Comparison of ENCODE assay signal across 15 mouse cellular contexts in genomic region chr14:54594055-54594454, GRCm38 (mm10). TPM values are rescaled to one million over a fixed set of nuclear protein-coding genes. Genes with fewer than 3 reads are reported as not detected.
DNase-seq lines count a peak whose midpoint lies in the region; TF ChIP-seq lines count a peak whose summit lies in the region.
"Had no signal": no experiment of that assay in that cellular context is flagged by ENCODE, and none has a peak within 500 bp of the region (broad histone marks: within the 10 kb centered on the region; RNA-seq: fewer than 3 reads in every experiment).

No protein-coding gene starts in this region.

- no peak overlapping the region for H3K9ac ChIP-seq in CH12.LX (ENCODE audit: insufficient read depth, low read depth)

- intact Hi-C loops in gastrocnemius, adult 2 months (cut with DNase I), result no loop called here
- intact Hi-C loops in left cerebral cortex, adult 2 months (cut with DNase I), result no loop called here
- intact Hi-C loops in left cerebral cortex, postnatal 36 days (cut with DNase I), result no loop called here
- intact Hi-C loops in left cerebral cortex, postnatal 14 days (cut with DNase I), result no loop called here

- TF ChIP-seq EP300 in CH12.LX (IDR thresholded peaks at IDR 0.05; ENCODE audit: low read length), result no peak

- peaks cover 6% of the 10 kb centered on the region for H3K9me3 ChIP-seq in CH12.LX (replicated peaks; ENCODE audit: low read length)

- H3K27ac ChIP-seq in gastrocnemius, adult 2 months, result no peak overlapping the region
- H3K27ac ChIP-seq in left cerebral cortex, adult 2 months, result peak overlapping the region; percentile 88
- H3K27ac ChIP-seq in CH12.LX (ENCODE audit: insufficient read depth, low read depth), result no peak overlapping the region
- H3K27ac ChIP-seq: embryonic facial prominence, embryonic 10.5 days had no signal

- peak; percentile 30 for TF ChIP-seq CTCF in gastrocnemius, adult 2 months (IDR thresholded peaks at IDR 0.05)
- peak; percentile 33 for TF ChIP-seq CTCF in left cerebral cortex, adult 2 months (IDR thresholded peaks at IDR 0.05)
- TF ChIP-seq CTCF in CH12.LX (conservative IDR thresholded peaks at IDR 0.05 in 1 of 2, IDR thresholded peaks at IDR 0.05 in 1 of 2; ENCODE audit: low read depth in 2 of 2, low read length in 2 of 2), result peak; percentile 22 to 32; a peak in 2 of 4 replicates

- no peak for TF ChIP-seq RAD21 in CH12.LX (IDR thresholded peaks at IDR 0.05; ENCODE audit: low read depth, low read length)

- peaks cover 0 to 14% of the 10 kb centered on the region in 2 experiments for H3K36me3 ChIP-seq in CH12.LX (replicated peaks in 1 of 2; ENCODE audit: control insufficient read depth in 1 of 2, insufficient read depth in 1 of 2, low read length in 1 of 2)

- in situ Hi-C loops in CH12.LX (cut with MboI; ENCODE audit: low pct_ligation_motif_present, low pct_unique_long_range_greater_than_20kb, low sequenced_read_pairs), result loop anchor here (5.0 kb wide), 1 partner anchor 43 kb away; no protein-coding TSS in a partner anchor

- H3K27me3 ChIP-seq in CH12.LX (replicated peaks), result no peaks in the 10 kb centered on the region

- no peak overlapping the region for H3K4me3 ChIP-seq in gastrocnemius, adult 2 months
- no peak overlapping the region for H3K4me3 ChIP-seq in left cerebral cortex, adult 2 months
- no peak overlapping the region for H3K4me3 ChIP-seq in CH12.LX (replicated peaks in 1 of 3; ENCODE audit: low read depth in 2 of 3, low read length in 2 of 3, poor library complexity in 1 of 3)
- H3K4me3 ChIP-seq: embryonic facial prominence, embryonic 10.5 days had no signal

- H3K79me2 ChIP-seq in CH12.LX (replicated peaks; ENCODE audit: control insufficient read depth, extremely low read depth, insufficient read depth, poor library complexity, severe bottlenecking), result no peaks in the 10 kb centered on the region

- H3K4me2 ChIP-seq in CH12.LX (ENCODE audit: insufficient read depth, low read depth, poor library complexity, severe bottlenecking), result no peak overlapping the region

- dilution Hi-C loops in CH12.LX (cut with MboI; ENCODE audit: extremely low pct_ligation_motif_present, extremely low pct_unique_long_range_greater_than_20kb, low sequenced_read_pairs), result no loop called here

- no peaks in the 10 kb centered on the region for H3K4me1 ChIP-seq in CH12.LX (ENCODE audit: control insufficient read depth in 1 of 2, insufficient read depth in 2 of 2)

- TF ChIP-seq POLR2A in CH12.LX (IDR thresholded peaks at IDR 0.05; ENCODE audit: low read depth, low read length), result no peak

- no peak for DNase-seq in gastrocnemius, adult 2 months
- no peak for DNase-seq in gastrocnemius, postnatal 10 days
- DNase-seq in left cerebral cortex, adult 2 months (ENCODE audit: extremely low spot score in 1 of 2, low spot score in 2 of 2), result no peak
- no peak for DNase-seq in left cerebral cortex, postnatal 36 days (ENCODE audit: low spot score in 2 of 2)
- no peak for DNase-seq in CH12.LX (ENCODE audit: extremely low read depth)
- peak; percentile 42 for DNase-seq in brain, adult 2 months (ENCODE audit: low read depth, low spot score)
- no peak for DNase-seq in urinary bladder, postnatal 14 days (ENCODE audit: low spot score)
- no peak for DNase-seq in left cerebral cortex, postnatal 14 days (ENCODE audit: low spot score in 2 of 2)
- DNase-seq: adrenal gland, postnatal 25 days; cerebellum, adult 18-20 months; kidney, postnatal 36 days; thymus, postnatal 25 days had no signal

TF ChIP-seq in CH12.LX, 34 proteins besides CTCF, POLR2A, EP300 and RAD21:
- no peak for TF ChIP-seq KAT2A (IDR thresholded peaks at IDR 0.05; ENCODE audit: insufficient replicate concordance, low read length)
- no peak for TF ChIP-seq ELF1 (IDR thresholded peaks at IDR 0.05; ENCODE audit: low read depth, low read length)
- TF ChIP-seq USF1 (IDR thresholded peaks at IDR 0.05; ENCODE audit: low read depth, low read length), result no peak
- no peak for TF ChIP-seq ZMIZ1 (IDR thresholded peaks at IDR 0.05; ENCODE audit: low read depth, low read length)
- TF ChIP-seq BHLHE40 (IDR thresholded peaks at IDR 0.05; ENCODE audit: low read depth, low read length), result no peak
- no peak for TF ChIP-seq IRF4 (IDR thresholded peaks at IDR 0.05; ENCODE audit: low read depth, low read length)
- TF ChIP-seq TBP (conservative IDR thresholded peaks at IDR 0.05; ENCODE audit: low read depth, low read length), result no peak
- no peak for TF ChIP-seq ZNF384 (IDR thresholded peaks at IDR 0.05; ENCODE audit: low read depth, low read length)
- TF ChIP-seq POLR2AphosphoS2 (IDR thresholded peaks at IDR 0.05; ENCODE audit: low read depth, low read length), result no peak
- no peak for TF ChIP-seq ZKSCAN1 (IDR thresholded peaks at IDR 0.05; ENCODE audit: borderline replicate concordance, low read depth, low read length)
- TF ChIP-seq HCFC1 (IDR thresholded peaks at IDR 0.05; ENCODE audit: low read depth, low read length), result no peak

RNA-seq across cellular contexts. Expression of gene 4931414P19Rik, which starts 11.7 kb away (rescaled TPM):
- 1 to 10 TPM; 2.2 to 4.0 TPM for total RNA-seq in gastrocnemius, adult 2 months (2021)
- total RNA-seq in gastrocnemius, postnatal 10 days (2021), result 1 to 10 TPM; 3.1 to 5.1 TPM
- 1 to 10 TPM; 8.3 to 9.0 TPM for total RNA-seq in left cerebral cortex, adult 2 months (2021)
- 1 to 10 TPM; 6.6 to 8.4 TPM for total RNA-seq in left cerebral cortex, postnatal 36 days (2021)
- total RNA-seq in CH12.LX (2012; rRNA removed) (2.9 and 3.6 TPM in 2 replicates), CH12.LX (2014; rRNA removed) (1.5 TPM in 2 replicates)
- 2.7 and 3.8 TPM in 2 replicates for polyA plus RNA-seq in CH12.LX (2012; ENCODE audit: insufficient read length, low read depth)
- 1 to 10 TPM; 4.4 to 7.4 TPM for total RNA-seq in left cerebral cortex, postnatal 14 days (2021)

RNA-seq across cellular contexts. Expression of gene Ajuba, which starts 16.7 kb away (rescaled TPM):
- 1 to 10 TPM; 1.4 to 1.8 TPM for total RNA-seq in gastrocnemius, adult 2 months (2021)
- total RNA-seq in gastrocnemius, postnatal 10 days (2021), result 1 to 10 TPM; 7.5 to 9.9 TPM
- total RNA-seq in left cerebral cortex, adult 2 months (2021), result 1 to 10 TPM; 1.3 to 2.8 TPM
- total RNA-seq in left cerebral cortex, postnatal 36 days (2021), result 1 to 10 TPM; 1.5 to 2.0 TPM
- total RNA-seq in CH12.LX (2012; rRNA removed), result 0.13 TPM in 1 of 2 replicates, not detected in the other
- 0.09 TPM in 1 of 2 replicates, not detected in the other for total RNA-seq in CH12.LX (2014; rRNA removed)
- 0.18 and 0.34 TPM in 2 replicates for polyA plus RNA-seq in CH12.LX (2012; ENCODE audit: insufficient read length, low read depth)
- 1 to 10 TPM; 2.7 to 3.1 TPM for total RNA-seq in left cerebral cortex, postnatal 14 days (2021)

RNA-seq across cellular contexts. Expression of gene Psmb5, which starts 23.8 kb away (rescaled TPM):
- total RNA-seq in gastrocnemius, adult 2 months (2021), result 100 to 1,000 TPM; 161 to 172 TPM
- 100 to 1,000 TPM; 183 to 207 TPM for total RNA-seq in gastrocnemius, postnatal 10 days (2021)
- total RNA-seq in left cerebral cortex, adult 2 months (2021), result 100 to 1,000 TPM; 166 to 167 TPM
- total RNA-seq in left cerebral cortex, postnatal 36 days (2021), result 100 to 1,000 TPM; 164 to 176 TPM
- total RNA-seq in CH12.LX (2012; rRNA removed), result 411 and 418 TPM in 2 replicates
- total RNA-seq in CH12.LX (2014; rRNA removed), result 416 and 455 TPM in 2 replicates
- polyA plus RNA-seq in CH12.LX (2012; ENCODE audit: insufficient read length, low read depth), result 299 and 371 TPM in 2 replicates
- 100 to 1,000 TPM; 185 to 188 TPM for total RNA-seq in left cerebral cortex, postnatal 14 days (2021)

RNA-seq across cellular contexts. Expression of gene Psmb11, which starts 27.2 kb away (rescaled TPM):
- total RNA-seq in gastrocnemius, adult 2 months (2021), result not detected
- total RNA-seq in gastrocnemius, postnatal 10 days (2021), result not detected
- not detected for total RNA-seq in left cerebral cortex, adult 2 months (2021)
- under 1 TPM; 0.27 to 0.30 TPM for total RNA-seq in left cerebral cortex, postnatal 36 days (2021)
- total RNA-seq in CH12.LX (2012; rRNA removed) (not detected in 2 replicates), CH12.LX (2014; rRNA removed) (not detected in 2 replicates)
- polyA plus RNA-seq in CH12.LX (2012; ENCODE audit: insufficient read length, low read depth), result not detected in 2 replicates
- total RNA-seq in left cerebral cortex, postnatal 14 days (2021), result under 1 TPM in 1 of 2 experiments, not detected in 1; 0.30 TPM
- total RNA-seq: adrenal gland, postnatal 25 days; gastrocnemius, adult 8-10 months had no signal
- polyA plus RNA-seq: heart, embryonic 14.5 days had no signal

RNA-seq across cellular contexts. Expression of gene Haus4, which starts 39.6 kb away (rescaled TPM):
- total RNA-seq in gastrocnemius, adult 2 months (2021), result 1 to 10 TPM; 3.1 to 3.3 TPM
- total RNA-seq in gastrocnemius, postnatal 10 days (2021), result 10 to 100 TPM in 1 of 2 experiments, 1 to 10 TPM in 1; 9.2 to 10.7 TPM
- 1 to 10 TPM; 2.2 to 2.7 TPM for total RNA-seq in left cerebral cortex, adult 2 months (2021)
- 1 to 10 TPM; 1.6 to 4.7 TPM for total RNA-seq in left cerebral cortex, postnatal 36 days (2021)
- total RNA-seq in CH12.LX (2012; rRNA removed) (65.5 and 71.8 TPM in 2 replicates), CH12.LX (2014; rRNA removed) (88.6 and 94.3 TPM in 2 replicates)
- 109 and 116 TPM in 2 replicates for polyA plus RNA-seq in CH12.LX (2012; ENCODE audit: insufficient read length, low read depth)
- total RNA-seq in left cerebral cortex, postnatal 14 days (2021), result 1 to 10 TPM; 2.4 to 4.9 TPM
